Mouse (Mus musculus) NIH3T3 (cell line): ENCODE data around the gene Tm9sf2.
A peak's percentile ranks its signal among the peaks of the same experiment; 100 is the strongest.
"Not testable (repeated sequence)": the region's sequence is repeated elsewhere in the genome, so short reads cannot be mapped to it uniquely, and the experiment has no call there.

Source experiments
- DNase-seq: peaks from one replicate; pipeline ENCODE4 v3.0.0-alpha.2; 2012; ENCODE audit warnings: low read depth

Tm9sf2 gene

DNA sequence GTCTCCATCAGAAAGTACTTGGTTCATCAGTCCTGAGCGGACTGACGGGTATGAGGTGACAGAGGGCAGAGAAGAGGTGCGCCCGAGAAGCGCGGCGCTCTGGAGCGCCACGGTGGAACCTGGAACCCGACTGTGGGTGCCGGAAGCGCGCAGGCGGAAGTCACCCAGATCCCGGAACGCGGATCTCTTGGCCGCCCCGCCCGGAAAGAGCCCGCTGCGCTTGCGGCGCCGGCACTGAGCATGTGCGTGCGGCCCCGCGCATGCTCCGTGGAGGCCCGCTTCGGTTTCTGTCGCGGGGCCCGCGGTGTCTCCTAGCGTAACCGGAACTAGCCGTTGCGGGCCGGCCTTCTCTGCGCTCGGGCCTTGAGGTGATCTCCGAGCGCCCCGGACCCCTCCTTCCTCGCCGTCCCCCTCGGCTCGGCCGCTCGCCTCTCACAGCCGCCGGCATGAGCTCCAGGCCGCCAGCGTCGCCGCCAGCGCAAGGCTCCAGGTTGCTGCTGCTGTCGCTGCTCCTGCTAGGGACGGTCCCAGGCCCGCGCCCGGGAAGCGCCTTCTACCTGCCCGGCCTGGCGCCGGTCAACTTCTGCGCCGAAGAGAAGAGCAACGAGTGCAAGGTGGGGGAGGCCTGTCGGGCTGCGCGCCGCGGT is at the start of gene Tm9sf2:
TSS of gene Tm9sf2 (plus strand) at position 217 of the 647 bp plus-strand sequence.
- peak; percentile 95 for DNase-seq

DNA sequence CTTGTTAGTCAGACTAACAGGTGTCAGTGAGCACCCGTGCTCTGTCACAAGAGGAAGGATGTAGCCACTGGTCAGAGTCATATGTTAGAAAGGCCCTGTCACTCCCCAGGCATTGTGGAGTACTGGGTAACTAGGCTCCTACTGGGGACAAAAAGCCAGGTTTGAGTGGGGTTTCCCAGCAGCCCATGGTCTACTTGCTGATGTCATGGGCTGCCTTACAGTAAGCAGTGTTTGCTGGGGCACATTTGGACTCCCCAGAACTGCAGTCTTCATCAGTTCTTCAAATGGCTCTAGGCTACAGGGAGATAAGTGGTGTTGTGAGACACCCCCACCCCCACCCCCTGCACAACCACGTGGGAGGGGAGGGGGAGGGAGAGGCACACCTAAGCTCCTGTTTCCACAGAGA is 48.9 kb upstream of the Tm9sf2 start:
- no peak for DNase-seq

GRCm38 (mm10) chr14:122060642-122061041 is 46.2 kb upstream of the Tm9sf2 start:
- peak; percentile 88 for DNase-seq

GRCm38 (mm10) chr14:122061376-122061775 is 45.5 kb upstream of the Tm9sf2 start:
- peak; percentile 81 for DNase-seq

- no peak for DNase-seq
Observed at GRCm38 (mm10) chr14:122062411-122063090, 44.3 kb upstream of the Tm9sf2 start.

GRCm38 (mm10) chr14:122063599-122063998 is 43.2 kb upstream of the Tm9sf2 start:
- DNase-seq = no peak

GRCm38 (mm10) chr14:122064519-122064918 is 42.3 kb upstream of the Tm9sf2 start:
- DNase-seq = peak; percentile 78

- DNase-seq = no peak
Observed at GRCm38 (mm10) chr14:122066243-122066642, 40.6 kb upstream of the Tm9sf2 start.

- DNase-seq = not testable (repeated sequence)
Observed at GRCm38 (mm10) chr14:122068036-122068435, 38.8 kb upstream of the Tm9sf2 start.

- DNase-seq = no peak
Observed at GRCm38 (mm10) chr14:122068801-122069695, 37.8 kb upstream of the Tm9sf2 start.

DNA sequence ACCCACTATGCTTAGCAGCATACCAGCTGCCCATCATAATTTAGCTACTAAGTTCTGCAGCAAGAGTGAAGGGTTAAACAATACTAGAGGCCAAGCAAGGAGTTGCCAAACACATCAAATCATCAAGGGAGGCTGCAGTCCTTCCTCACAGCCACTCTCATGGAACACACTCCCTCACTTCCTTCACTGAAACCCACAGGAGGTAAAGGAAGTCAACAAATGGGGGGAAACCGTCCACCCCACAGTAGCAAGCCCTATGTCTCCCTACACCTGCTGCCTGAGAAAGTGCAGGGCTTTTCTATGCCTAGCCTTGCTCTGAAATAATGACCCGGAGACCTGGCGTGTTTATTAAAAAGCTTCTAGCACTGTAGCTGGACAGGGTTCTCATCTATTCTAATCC is 36.9 kb upstream of the Tm9sf2 start:
- no peak for DNase-seq

GRCm38 (mm10) chr14:122073422-122073821 is 33.4 kb upstream of the Tm9sf2 start:
- no peak for DNase-seq

GRCm38 (mm10) chr14:122074360-122074759 is 32.5 kb upstream of the Tm9sf2 start:
- no peak for DNase-seq

DNA sequence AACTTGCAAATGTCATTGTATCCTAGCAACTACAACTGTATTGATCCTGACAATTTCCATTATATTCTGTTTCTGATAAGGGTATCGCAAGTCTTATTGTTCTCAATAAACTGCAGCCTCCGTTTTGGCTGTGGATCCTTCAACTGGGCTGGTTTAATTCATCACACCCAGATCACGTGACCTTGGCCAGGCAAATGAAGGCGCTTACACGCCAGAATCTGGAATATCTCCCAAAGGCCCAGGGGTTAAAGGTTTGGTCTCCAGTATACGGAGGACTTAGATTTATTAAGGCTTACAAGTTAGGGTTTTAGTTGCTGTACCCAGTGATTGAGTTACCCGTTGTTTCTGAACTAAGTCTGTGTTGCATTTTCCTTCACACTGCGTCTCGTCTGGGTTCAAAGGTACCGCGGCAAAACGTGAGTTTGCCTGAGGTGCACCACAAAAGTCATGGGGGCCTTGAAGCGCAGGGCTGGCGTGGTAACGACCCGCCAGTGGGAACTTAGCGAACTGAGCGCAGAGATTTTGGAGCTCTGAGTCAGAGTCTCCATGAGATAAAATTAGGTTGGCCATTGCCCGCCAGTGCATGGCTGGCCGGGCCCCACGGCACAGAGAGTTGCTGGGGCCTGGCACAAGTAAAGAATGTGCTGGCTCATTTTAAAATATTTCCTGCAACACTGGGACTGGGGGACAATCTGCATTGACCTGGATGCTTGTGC is 31.2 kb upstream of the Tm9sf2 start:
- no peak for DNase-seq

DNA sequence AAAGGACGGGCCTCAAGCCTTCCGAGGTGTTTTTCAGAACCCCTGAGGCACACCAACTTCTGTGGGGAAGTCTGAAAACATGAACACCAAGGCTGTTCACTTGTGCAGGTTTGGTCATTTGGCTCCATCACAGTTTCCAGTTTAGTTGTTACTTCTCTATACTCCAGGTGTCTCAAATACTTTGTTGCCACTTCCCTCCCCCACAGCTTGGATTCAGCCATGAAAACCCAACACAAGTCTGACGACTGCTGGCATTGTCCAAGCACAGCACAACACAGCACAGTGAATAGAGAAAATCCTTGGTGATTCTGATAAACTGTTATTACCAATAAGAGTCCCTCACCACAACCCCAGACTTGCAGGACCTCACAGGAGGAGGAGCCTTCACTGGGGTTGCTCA is 29.8 kb upstream of the Tm9sf2 start:
- DNase-seq = no peak

- DNase-seq = peak; percentile 70
Observed at GRCm38 (mm10) chr14:122079428-122079827, 27.4 kb upstream of the Tm9sf2 start.

DNA sequence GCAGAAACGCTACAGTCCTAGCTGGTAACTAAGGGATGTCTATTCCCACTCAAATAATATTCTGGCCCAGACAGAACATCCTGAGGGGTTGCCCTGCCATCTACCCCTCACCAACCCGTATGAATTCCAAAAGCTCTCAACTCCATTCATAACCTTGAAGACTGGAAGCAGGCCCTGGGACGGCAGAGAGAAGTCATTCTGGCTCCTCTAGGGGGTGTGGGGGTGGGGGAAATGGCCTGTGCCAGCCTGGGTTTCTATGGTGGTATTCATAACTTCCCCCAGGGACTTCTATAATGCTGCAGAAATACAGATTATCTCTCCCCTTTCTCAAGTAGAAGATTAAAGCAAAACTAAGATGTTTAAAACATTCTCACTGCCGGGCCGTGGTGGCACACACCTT is 26.9 kb upstream of the Tm9sf2 start:
- DNase-seq = no peak

DNA sequence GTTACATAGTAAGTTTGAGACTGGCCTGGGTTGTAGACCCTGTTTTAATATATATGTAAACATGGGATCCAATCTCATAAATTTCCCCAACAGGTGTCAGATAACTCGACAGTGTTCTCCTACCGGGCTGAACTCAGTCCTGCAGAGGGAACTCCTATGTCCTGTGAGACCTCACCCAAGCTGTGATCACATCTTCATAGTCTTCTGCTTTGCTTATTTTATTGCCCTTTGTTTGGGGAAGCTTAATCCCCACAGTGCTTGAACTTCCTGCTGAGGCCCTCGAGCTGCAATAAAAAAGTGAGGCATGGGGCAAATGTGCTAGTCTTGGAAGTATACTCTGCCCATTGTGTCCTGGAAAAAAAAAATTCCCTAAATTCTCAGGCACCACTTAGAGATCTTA is 25.5 kb upstream of the Tm9sf2 start:
- no peak for DNase-seq

- DNase-seq = no peak
Observed at GRCm38 (mm10) chr14:122083499-122083898, 23.3 kb upstream of the Tm9sf2 start.

GRCm38 (mm10) chr14:122087956-122088355 is 18.9 kb upstream of the Tm9sf2 start:
- no peak for DNase-seq

GRCm38 (mm10) chr14:122092363-122092762 is 14.5 kb upstream of the Tm9sf2 start:
- DNase-seq = no peak

- no peak for DNase-seq
Observed at GRCm38 (mm10) chr14:122096331-122096730, 10.5 kb upstream of the Tm9sf2 start.
